Mouse (Mus musculus) olfactory bulb, adult 2 months (tissue): ENCODE measurements at regions not wholly inside any gene's neighbourhood (a gene's known extent, or its start where the extent isn't known, plus 50 kb on each side); places are given as distances from the start of the nearest gene placed in this dataset.

Experiments used
- H3K27ac ChIP-seq: fragments of 200-500 bp; 2 replicates; pipeline ENCODE4 v1.5.1; 2012; ENCODE audit warnings: low read depth, low read length; ENCODE audit not compliant: insufficient read depth
- H3K4me1 ChIP-seq: fragments of 200-500 bp; 2 replicates; pipeline ENCODE4 v1.6.1; 2012; ENCODE audit warnings: low read length; ENCODE audit not compliant: control insufficient read depth, insufficient read depth
- H3K4me3 ChIP-seq: fragments of 200-500 bp; 2 replicates; pipeline ENCODE4 v1.5.1; 2012; ENCODE audit warnings: mild to moderate bottlenecking, low read depth, low read length, moderate library complexity; ENCODE audit not compliant: insufficient read depth
- CTCF ChIP-seq: fragments of 200-500 bp; IDR thresholded peaks from 2 replicates; pipeline ENCODE4 v1.5.1; 2012; ENCODE audit warnings: low read depth, mild to moderate bottlenecking, low read length, moderate library complexity; ENCODE audit not compliant: insufficient read depth
- POLR2A ChIP-seq: fragments of 200-500 bp; IDR thresholded peaks from 2 replicates; pipeline ENCODE4 v1.6.1; 2012; ENCODE audit warnings: mild to moderate bottlenecking, low read depth, low read length, moderate library complexity; ENCODE audit not compliant: insufficient read depth
- WGBS: fragments of 180-500 bp; shearing (Covaris S2); methylation state at CpG from one replicate; pipeline ENCODE4 v1.1.7; 2018; 5-methylcytosine and 5-hydroxymethylcytosine counted together

DNA sequence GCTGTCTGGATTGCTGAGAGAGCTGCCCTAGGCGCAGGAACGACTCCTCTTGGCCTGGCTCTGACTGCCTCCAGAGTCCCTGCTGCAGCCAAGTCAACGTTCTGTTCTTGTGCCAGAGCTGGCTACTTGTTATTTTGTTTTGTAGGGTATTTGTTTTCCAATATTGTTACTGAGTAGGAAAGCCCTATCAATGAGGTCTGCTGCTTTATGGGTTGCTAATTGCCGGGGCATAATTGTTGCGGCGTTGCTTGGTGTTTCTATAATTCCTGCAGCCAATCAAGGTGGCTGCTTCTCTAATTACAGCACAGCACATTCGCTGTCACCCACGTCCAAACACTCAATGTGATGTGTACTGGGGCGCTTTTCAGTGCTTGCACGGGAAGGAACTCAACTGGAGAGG, 589.4 kb downstream of the Tox3 start:
- no peak for TF ChIP-seq CTCF
- no peak for TF ChIP-seq POLR2A
- 37% methylated on average over 10 of the region's 10 CpGs for WGBS

GRCm38 (mm10) chr8:89755951-89756350, 592.2 kb downstream of the Tox3 start:
- H3K4me1 ChIP-seq: peaks cover 16% of the 10 kb centered on the region
- H3K27ac ChIP-seq: no peak overlapping the region
- TF ChIP-seq CTCF (no peak), POLR2A (no peak)
- H3K4me3 ChIP-seq: no peak overlapping the region
- WGBS: 36% methylated on average over 3 of the region's 3 CpGs

More for the DNA sequence above, 589.4 kb downstream of the Tox3 start:
- peaks cover 16% of the 10 kb centered on the region for H3K4me1 ChIP-seq
- H3K4me3 ChIP-seq: no peak overlapping the region
- H3K27ac ChIP-seq: no peak overlapping the region

DNA sequence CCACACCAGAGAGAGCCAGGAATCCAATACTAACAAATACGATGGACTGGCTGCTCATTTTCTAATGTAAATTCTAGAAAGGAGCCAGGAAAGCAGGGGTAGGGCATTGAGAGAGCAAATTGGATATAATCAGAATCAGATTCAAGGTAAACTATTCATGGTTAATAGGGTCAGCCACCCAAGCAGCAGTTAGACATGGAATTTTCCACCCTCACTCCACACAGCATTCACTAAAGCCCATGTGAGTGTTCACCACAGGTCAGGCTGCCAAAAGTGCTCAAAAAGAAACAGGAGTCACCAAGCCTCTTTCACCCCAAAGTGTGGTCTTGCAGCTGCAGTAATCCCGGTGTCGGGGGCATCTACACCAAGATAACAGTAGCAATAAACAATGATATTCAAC, 596.9 kb downstream of the Tox3 start:
- H3K4me1 ChIP-seq: no peaks in the 10 kb centered on the region
- no peak overlapping the region for H3K27ac ChIP-seq
- 85% methylated on average over 3 of the region's 3 CpGs for WGBS
- no peak for TF ChIP-seq POLR2A
- no peak for TF ChIP-seq CTCF
- H3K4me3 ChIP-seq: no peak overlapping the region

GRCm38 (mm10) chr8:89747726-89748125, 600.4 kb downstream of the Tox3 start:
- no peak overlapping the region for H3K27ac ChIP-seq
- H3K4me1 ChIP-seq: no peaks in the 10 kb centered on the region
- no peak for TF ChIP-seq CTCF
- no peak for TF ChIP-seq POLR2A
- 76% methylated on average over 4 of the region's 4 CpGs for WGBS
- H3K4me3 ChIP-seq: no peak overlapping the region

- WGBS: 72% methylated on average over 11 of the region's 11 CpGs
- Histone ChIP-seq H3K27ac (no peak overlapping the region), H3K4me1 (no peaks in the 10 kb centered on the region), H3K4me3 (no peak overlapping the region)
- TF ChIP-seq CTCF (no peak), POLR2A (no peak)
Observed at GRCm38 (mm10) chr8:89744267-89745028, 603.7 kb downstream of the Tox3 start.

GRCm38 (mm10) chr8:89738657-89739056, 609.5 kb downstream of the Tox3 start:
- WGBS: 91% methylated on average over 3 of the region's 3 CpGs
- no peak for TF ChIP-seq POLR2A
- no peak for TF ChIP-seq CTCF
- Histone ChIP-seq H3K4me3 (no peak overlapping the region), H3K4me1 (no peaks in the 10 kb centered on the region), H3K27ac (no peak overlapping the region)

DNA sequence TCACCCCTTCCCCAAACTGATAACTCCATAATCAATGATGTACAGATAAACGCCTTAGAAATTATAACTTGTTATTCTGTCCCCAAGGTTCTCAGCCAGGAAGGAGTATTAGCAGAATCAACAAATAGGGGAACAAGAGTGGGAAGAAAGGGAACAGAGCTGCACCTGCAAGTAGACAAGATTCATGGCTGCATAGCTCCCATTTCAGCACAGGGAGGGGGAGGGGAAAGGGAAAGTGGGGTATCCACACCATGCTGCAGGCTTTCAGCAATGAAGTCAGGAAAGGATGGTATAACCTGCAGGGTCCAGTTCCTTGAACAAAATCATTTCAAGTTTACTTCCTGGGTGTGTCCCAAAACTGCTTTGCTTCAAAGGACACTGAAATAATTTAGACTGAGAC, 610.5 kb downstream of the Tox3 start:
- Histone ChIP-seq H3K27ac (no peak overlapping the region), H3K4me3 (no peak overlapping the region), H3K4me1 (no peaks in the 10 kb centered on the region)
- TF ChIP-seq POLR2A (no peak), CTCF (no peak)
- WGBS: 70% methylated on average over 1 of the region's 1 CpGs

GRCm38 (mm10) chr8:89727252-89727651, 620.9 kb downstream of the Tox3 start:
- TF ChIP-seq POLR2A (no peak), CTCF (no peak)
- 95% methylated on average over 6 of the region's 6 CpGs for WGBS

DNA sequence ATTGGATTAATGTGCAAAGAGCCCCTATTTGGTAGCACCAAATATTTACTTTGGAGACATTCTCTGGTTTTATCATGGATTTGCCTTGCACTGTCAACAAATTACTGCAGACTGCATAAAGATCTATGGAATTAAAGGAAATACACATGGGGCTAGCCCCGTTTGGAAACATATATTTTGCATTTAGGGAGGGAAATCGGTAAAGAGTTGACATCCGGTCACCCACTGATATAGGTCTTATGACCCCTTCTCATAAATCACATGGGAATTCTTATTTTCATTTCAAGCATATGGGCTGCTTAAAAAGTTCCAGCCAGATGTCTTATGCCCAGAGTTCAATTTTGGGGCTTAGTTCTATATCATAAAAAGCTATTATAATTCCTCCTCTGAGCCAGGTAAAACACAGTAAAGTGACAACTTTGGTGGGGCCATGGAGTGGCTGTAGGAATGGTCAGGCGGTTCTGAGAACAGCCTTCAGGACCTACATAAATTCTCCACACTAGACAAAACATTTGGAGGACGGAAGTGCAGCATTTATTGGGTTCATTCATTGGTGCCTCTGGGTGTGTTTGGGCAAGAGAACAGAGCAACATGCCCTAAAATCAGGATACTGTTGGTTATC, 626.3 kb downstream of the Tox3 start:
- TF ChIP-seq CTCF (no peak), POLR2A (no peak)
- H3K4me3 ChIP-seq: no peak overlapping the region
- no peaks in the 10 kb centered on the region for H3K4me1 ChIP-seq
- no peak overlapping the region for H3K27ac ChIP-seq
- 93% methylated on average over 5 of the region's 5 CpGs for WGBS

More at GRCm38 (mm10) chr8:89727252-89727651, 620.9 kb downstream of the Tox3 start:
- Histone ChIP-seq H3K4me3 (no peak overlapping the region), H3K4me1 (no peaks in the 10 kb centered on the region), H3K27ac (no peak overlapping the region)

GRCm38 (mm10) chr8:89713880-89714279, 634.3 kb downstream of the Tox3 start:
- 40% methylated on average over 6 of the region's 6 CpGs for WGBS
- H3K4me3 ChIP-seq: no peak overlapping the region
- TF ChIP-seq CTCF: no peak
- TF ChIP-seq POLR2A: no peak
- no peaks in the 10 kb centered on the region for H3K4me1 ChIP-seq
- no peak overlapping the region for H3K27ac ChIP-seq
